12 mouse cellular contexts compared by ENCODE assay signal in the genomic region with DNA sequence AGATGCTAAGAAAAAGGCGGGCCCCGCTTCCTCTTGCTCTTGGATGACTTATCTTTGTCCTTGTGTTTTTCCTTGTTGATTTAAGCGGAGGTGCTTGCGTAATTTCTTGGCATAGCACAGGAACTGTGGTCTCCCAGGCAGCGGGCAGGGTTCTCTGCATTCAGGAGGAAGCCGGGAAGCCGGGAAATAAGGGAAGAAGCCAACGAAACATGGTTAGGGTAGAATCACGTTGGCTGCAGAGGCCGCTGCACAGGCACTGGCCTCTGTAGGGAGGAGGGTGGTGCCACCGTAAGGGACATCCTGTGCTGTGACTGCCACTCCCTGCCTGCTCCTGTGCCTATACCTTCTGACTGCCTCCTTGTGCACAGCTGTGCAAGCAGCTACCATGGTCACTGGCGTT. TPM values are rescaled to one million over a fixed set of nuclear protein-coding genes. Genes with fewer than 3 reads are reported as not detected.
A peak's percentile ranks its signal among the peaks of the same experiment; 100 is the strongest.
DNase-seq lines count a peak whose midpoint lies in the region; ATAC-seq and TF ChIP-seq lines count a peak whose summit lies in the region.
"Had no signal": no experiment of that assay in that cellular context is flagged by ENCODE, and none has a peak within 500 bp of the region (broad histone marks: within the 10 kb centered on the region; RNA-seq: fewer than 3 reads in every experiment).

No protein-coding gene starts in this region.

- 40% methylated on average over 12 of the region's 12 CpGs for WGBS in heart, postnatal 0 days
- WGBS in liver, embryonic 15.5 days (ENCODE audit: insufficient replicate concordance), result 34% methylated on average over 12 of the region's 12 CpGs
- WGBS in stomach, postnatal 0 days, result 22% methylated on average over 12 of the region's 12 CpGs

- DNase-seq in testis, postnatal 14 days (ENCODE audit: low spot score), result peak; percentile 26
- no peak for DNase-seq in testis, postnatal 10 days (ENCODE audit: low spot score)
- peak; percentile 49 for DNase-seq in heart, postnatal 0 days (ENCODE audit: low spot score)
- peak; percentile 75 for DNase-seq in stomach, postnatal 0 days (ENCODE audit: low spot score)
- no peak for DNase-seq in layer of hippocampus, postnatal 10 days (ENCODE audit: low spot score in 2 of 2)
- no peak for DNase-seq in thymus, postnatal 36 days
- DNase-seq in thymus, postnatal 25 days, result no peak
- DNase-seq: cerebellum, adult 8-10 months; gastrocnemius, postnatal 14 days had no signal

- H3K9ac ChIP-seq in heart, postnatal 0 days (replicated peaks; ENCODE audit: low read depth, low read length), result no peak overlapping the region
- no peak overlapping the region for H3K9ac ChIP-seq in liver, embryonic 15.5 days
- no peak overlapping the region for H3K9ac ChIP-seq in stomach, postnatal 0 days (ENCODE audit: low read length)

- no peak overlapping the region for H3K4me3 ChIP-seq in heart, postnatal 0 days (ENCODE audit: low read depth, low read length)
- H3K4me3 ChIP-seq in liver, embryonic 15.5 days (replicated peaks), result no peak overlapping the region
- H3K4me3 ChIP-seq in stomach, postnatal 0 days (ENCODE audit: low read depth, low read length), result no peak overlapping the region

- peaks cover 4% of the 10 kb centered on the region; the same call in 1 of the 2 replicates for H3K4me1 ChIP-seq in heart, postnatal 0 days (ENCODE audit: control insufficient read depth, insufficient read depth)
- peaks cover 22% of the 10 kb centered on the region for H3K4me1 ChIP-seq in liver, embryonic 15.5 days (replicated peaks)
- peaks cover 3% of the 10 kb centered on the region; the same call in 1 of the 2 replicates for H3K4me1 ChIP-seq in stomach, postnatal 0 days (replicated peaks; ENCODE audit: control insufficient read depth, insufficient read depth)

- TF ChIP-seq EP300 in heart, postnatal 0 days (IDR thresholded peaks at IDR 0.05; ENCODE audit: low read depth), result no peak
- no peak for TF ChIP-seq EP300 in stomach, postnatal 0 days (optimal IDR thresholded peaks at IDR 0.05)

- H3K9me3 ChIP-seq in heart, postnatal 0 days (replicated peaks; ENCODE audit: control insufficient read depth, low read length), result no peaks in the 10 kb centered on the region
- H3K9me3 ChIP-seq in liver, embryonic 15.5 days (replicated peaks), result no peaks in the 10 kb centered on the region
- H3K9me3 ChIP-seq in stomach, postnatal 0 days (ENCODE audit: control insufficient read depth, low read length), result no peaks in the 10 kb centered on the region

- H3K36me3 ChIP-seq in heart, postnatal 0 days (replicated peaks; ENCODE audit: control insufficient read depth, insufficient read depth, low read length), result no peaks in the 10 kb centered on the region
- no peaks in the 10 kb centered on the region for H3K36me3 ChIP-seq in liver, embryonic 15.5 days (replicated peaks)
- H3K36me3 ChIP-seq in stomach, postnatal 0 days (ENCODE audit: control insufficient read depth, insufficient read depth, low read length), result no peaks in the 10 kb centered on the region

- H3K4me2 ChIP-seq in heart, postnatal 0 days (ENCODE audit: low read depth, low read length), result peak overlapping the region; percentile 7; the same call in 1 of the 2 replicates
- no peak overlapping the region for H3K4me2 ChIP-seq in liver, embryonic 15.5 days
- no peak overlapping the region; the same call in 1 of the 2 replicates for H3K4me2 ChIP-seq in stomach, postnatal 0 days (replicated peaks; ENCODE audit: low read depth)

- H3K27ac ChIP-seq in heart, postnatal 0 days (ENCODE audit: low read depth), result peak overlapping the region; percentile 37; the same call in 1 of the 2 replicates
- no peak overlapping the region for H3K27ac ChIP-seq in liver, embryonic 15.5 days (replicated peaks)
- peak overlapping the region; percentile 63 for H3K27ac ChIP-seq in stomach, postnatal 0 days (replicated peaks)
- H3K27ac ChIP-seq: macrophage had no signal

- TF ChIP-seq CTCF in heart, postnatal 0 days (IDR thresholded peaks at IDR 0.05; ENCODE audit: low read depth), result no peak
- TF ChIP-seq CTCF in stomach, postnatal 0 days (IDR thresholded peaks at IDR 0.05; ENCODE audit: low read depth), result peak; percentile 17; the same call in 1 of the 2 replicates

- H3K27me3 ChIP-seq in heart, postnatal 0 days (ENCODE audit: control insufficient read depth, insufficient read depth, low read length), result no peaks in the 10 kb centered on the region
- H3K27me3 ChIP-seq in liver, embryonic 15.5 days, result peaks cover 8% of the 10 kb centered on the region; the same call in 1 of the 2 replicates
- H3K27me3 ChIP-seq in stomach, postnatal 0 days (ENCODE audit: control insufficient read depth, insufficient read depth, low read length), result no peaks in the 10 kb centered on the region

- ATAC-seq in heart, postnatal 0 days (ENCODE audit: insufficient read depth, low read depth), result peak; percentile 44; the same call in 1 of the 2 replicates
- 0 out of 2 replicates have a peak, but pooled peaks have one; percentile 22 for ATAC-seq in liver, embryonic 15.5 days (ENCODE audit: insufficient read depth)
- ATAC-seq in stomach, postnatal 0 days (ENCODE audit: low FRiP score, low TSS enrichment), result peak; percentile 83

RNA-seq across cellular contexts. Expression of a gene that starts 15.4 kb away (rescaled TPM):
- not detected in 2 replicates for total RNA-seq in heart, postnatal 0 days (2014; rRNA removed; ENCODE audit: low replicate concordance)
- 0.12 and 0.21 TPM in 2 replicates for polyA plus RNA-seq in heart, postnatal 0 days (2015; fragmentation: Nextera tagmentation; extraction: Ambion mirVana)
- polyA plus RNA-seq in liver, embryonic 15.5 days (2015; fragmentation: Nextera tagmentation; extraction: Ambion mirVana), result 0.09 and 0.12 TPM in 2 replicates
- 7.7 and 8.8 TPM in 2 replicates for polyA plus RNA-seq in stomach, postnatal 0 days (2015; fragmentation: Nextera tagmentation; extraction: Ambion mirVana)
- total RNA-seq in layer of hippocampus, postnatal 10 days (2021), result 1 to 10 TPM; 1.8 to 2.0 TPM
- polyA plus RNA-seq: macrophage had no signal

RNA-seq across cellular contexts. Expression of a gene that starts 49.1 kb away (rescaled TPM):
- total RNA-seq in heart, postnatal 0 days (2014; rRNA removed; ENCODE audit: low replicate concordance), result 44.1 and 55.0 TPM in 2 replicates
- 21.0 and 22.4 TPM in 2 replicates for polyA plus RNA-seq in heart, postnatal 0 days (2015; fragmentation: Nextera tagmentation; extraction: Ambion mirVana)
- 2.2 and 2.5 TPM in 2 replicates for polyA plus RNA-seq in liver, embryonic 15.5 days (2015; fragmentation: Nextera tagmentation; extraction: Ambion mirVana)
- polyA plus RNA-seq in stomach, postnatal 0 days (2015; fragmentation: Nextera tagmentation; extraction: Ambion mirVana), result 58.0 and 61.0 TPM in 2 replicates
- 1 to 10 TPM; 5.1 to 5.2 TPM for total RNA-seq in layer of hippocampus, postnatal 10 days (2021)
- total RNA-seq: MEL had no signal
- polyA plus RNA-seq: macrophage had no signal

Comparison
In these comparisons a context has a peak if more than half of its experiments do, and no peak if none do; other contexts are left out.
1. DNase-seq: peak in testis, postnatal 14 days (single experiment), heart, postnatal 0 days (single experiment) and stomach, postnatal 0 days (single experiment); none in testis, postnatal 10 days (single experiment), layer of hippocampus, postnatal 10 days (0 of 2), thymus, postnatal 36 days (0 of 2) and thymus, postnatal 25 days (single experiment).
2. ATAC-seq: peak in every context shown above with its lines; median percentile 83 in stomach, postnatal 0 days; 44 in heart, postnatal 0 days; 22 in liver, embryonic 15.5 days.